Mouse (Mus musculus) lung, postnatal 36 days (tissue): ENCODE results near the gene Pdgfra.

Experiments
- DNase-seq: peaks from one replicate; pipeline ENCODE4 v3.0.0; 2022; ENCODE audit warnings: mixed read lengths

Pdgfra gene

DNA sequence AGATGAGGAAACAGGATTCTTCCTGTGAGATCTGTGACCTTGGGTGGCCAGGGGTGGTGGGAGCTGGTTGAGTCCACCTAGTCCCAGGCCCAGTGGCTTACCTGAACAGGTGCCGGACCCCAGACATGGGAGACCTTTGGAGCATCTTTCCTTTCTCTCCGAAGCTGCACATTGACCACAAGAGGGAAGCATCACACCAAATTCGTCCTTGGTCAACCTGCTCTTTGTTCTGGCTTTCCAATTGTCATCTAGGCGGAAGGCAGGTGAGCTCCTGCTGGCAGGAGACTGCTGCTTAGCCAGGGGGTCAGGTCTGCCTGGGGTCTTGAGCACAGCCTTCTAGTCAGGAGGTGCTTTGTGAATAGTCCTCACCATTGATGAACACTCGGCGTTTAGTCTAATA lies 62.4 kb downstream of the Pdgfra start:
- DNase-seq: peak; percentile 10

DNA sequence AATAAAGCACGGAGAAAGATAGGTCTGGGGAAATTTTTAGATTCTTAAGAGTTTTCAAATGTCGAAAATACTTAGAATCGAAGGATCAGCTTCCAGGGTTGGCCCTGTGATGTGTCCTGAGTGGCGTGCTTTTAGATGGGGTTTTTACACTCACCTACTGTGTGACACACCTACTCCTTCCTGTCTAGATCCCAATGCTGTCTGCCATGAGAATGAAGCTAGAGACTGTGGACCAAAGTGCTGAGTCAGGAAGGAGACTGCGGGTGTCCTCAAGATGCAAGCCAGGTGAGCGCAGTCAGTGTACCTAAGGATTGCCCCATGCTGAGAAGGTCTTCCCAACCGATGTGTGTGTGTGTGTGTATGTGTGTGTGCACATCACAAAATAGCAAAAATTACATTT lies 62.8 kb downstream of the Pdgfra start:
- DNase-seq: no peak

DNA sequence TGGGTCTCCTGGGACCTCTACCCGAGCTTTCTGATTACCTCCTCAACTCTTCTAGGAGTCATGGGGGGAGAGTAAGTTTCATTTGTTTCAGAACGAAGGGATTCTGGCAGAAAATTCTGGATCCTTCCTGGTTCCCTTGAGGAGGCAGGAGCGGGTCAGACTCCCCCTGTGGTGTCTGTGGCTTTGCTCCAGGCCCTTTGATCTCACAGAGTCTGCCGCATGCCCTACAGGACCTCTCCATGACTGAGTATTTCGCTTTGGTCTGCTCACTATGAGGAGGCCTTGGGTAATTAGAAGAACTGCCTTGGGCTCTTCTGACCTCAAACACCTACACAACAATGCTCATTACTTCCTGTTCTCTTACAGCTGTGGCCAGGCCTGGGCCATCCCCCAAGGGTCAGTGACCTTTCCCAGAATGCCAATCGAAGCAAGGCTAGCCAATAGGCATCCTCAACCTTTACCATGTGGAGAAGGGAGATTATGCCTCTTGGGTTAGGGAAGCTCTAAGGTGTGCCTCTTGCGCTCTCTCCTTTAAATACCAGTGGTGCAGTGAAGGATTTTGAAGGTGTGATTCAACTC lies 63.7 kb downstream of the Pdgfra start:
- no peak for DNase-seq

DNA sequence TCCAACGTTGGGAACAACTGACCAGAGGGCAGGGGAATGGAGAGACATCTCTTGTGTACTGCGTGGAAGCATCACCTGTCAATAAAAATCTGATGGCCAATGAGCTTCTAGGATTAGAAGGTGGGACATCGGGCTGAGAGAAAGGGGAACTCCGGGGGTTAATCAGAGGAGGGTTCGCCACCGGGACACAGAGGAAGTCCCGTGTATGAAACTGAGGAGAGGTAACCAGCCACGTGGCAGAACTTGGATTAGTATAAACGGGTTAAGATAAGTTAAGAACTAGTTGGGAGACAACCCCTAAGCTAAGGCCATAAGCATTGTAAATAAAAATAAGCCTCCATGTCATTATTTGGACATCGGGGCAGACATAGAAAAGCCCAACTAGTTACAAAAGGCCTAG lies 69.5 kb downstream of the Pdgfra start:
- no peak for DNase-seq

DNA sequence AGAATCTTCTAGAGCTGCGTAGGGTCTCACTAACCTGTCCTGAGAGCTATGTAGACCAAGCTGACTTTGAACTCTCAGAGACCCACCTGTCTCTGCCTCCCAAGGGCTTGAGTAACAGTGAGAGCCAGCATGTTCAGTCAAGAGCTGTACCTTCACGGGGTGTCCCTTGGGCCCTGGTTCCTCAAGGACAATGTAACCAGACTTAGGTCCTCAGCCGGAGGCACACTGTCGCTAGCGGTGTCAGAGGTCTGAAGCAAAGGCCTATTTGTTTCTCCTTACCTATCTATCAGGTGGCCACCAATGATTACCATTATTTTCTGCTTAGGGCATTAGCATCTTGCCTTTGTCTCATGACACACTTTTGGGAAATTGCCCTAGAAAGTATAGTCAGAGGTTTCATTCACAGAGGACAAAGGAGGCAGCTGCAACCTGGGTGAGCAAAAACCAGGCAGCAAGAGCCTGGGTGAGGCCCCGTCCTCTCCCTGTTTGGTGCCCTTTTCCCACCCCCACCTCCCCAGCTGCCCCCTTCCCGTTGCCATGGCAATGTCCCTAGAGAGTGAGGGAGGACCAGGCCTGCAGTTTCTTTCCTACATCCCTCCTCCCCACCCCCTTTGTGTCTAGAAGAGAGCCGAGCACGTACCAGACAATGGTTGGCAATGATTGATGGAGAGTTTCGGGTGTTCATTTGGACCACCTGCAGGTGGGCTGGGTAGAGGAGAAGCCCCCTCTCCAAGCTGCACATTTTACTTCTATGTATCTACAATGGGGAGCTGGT lies 70.6 kb downstream of the Pdgfra start:
- DNase-seq: no peak

DNA sequence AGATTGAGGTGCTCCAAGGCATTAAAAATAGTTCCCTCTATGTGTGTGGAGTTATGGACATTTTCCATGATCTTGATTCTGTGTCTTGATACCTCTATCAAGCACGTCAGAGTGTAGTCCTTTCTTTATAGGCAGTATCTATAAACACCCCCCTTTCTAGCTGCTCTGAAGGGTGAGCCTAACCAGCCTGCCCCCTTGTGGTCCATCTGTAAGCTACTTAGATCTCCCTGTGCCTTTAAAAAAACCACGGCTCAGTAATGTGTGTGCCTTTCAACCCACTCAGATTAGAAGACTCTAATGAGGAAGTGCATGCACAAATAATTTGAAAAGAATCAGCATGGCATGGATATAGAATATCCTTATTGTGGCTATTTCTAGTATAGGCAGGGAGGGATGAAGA lies 86.3 kb downstream of the Pdgfra start:
- DNase-seq: peak; percentile 61

DNA sequence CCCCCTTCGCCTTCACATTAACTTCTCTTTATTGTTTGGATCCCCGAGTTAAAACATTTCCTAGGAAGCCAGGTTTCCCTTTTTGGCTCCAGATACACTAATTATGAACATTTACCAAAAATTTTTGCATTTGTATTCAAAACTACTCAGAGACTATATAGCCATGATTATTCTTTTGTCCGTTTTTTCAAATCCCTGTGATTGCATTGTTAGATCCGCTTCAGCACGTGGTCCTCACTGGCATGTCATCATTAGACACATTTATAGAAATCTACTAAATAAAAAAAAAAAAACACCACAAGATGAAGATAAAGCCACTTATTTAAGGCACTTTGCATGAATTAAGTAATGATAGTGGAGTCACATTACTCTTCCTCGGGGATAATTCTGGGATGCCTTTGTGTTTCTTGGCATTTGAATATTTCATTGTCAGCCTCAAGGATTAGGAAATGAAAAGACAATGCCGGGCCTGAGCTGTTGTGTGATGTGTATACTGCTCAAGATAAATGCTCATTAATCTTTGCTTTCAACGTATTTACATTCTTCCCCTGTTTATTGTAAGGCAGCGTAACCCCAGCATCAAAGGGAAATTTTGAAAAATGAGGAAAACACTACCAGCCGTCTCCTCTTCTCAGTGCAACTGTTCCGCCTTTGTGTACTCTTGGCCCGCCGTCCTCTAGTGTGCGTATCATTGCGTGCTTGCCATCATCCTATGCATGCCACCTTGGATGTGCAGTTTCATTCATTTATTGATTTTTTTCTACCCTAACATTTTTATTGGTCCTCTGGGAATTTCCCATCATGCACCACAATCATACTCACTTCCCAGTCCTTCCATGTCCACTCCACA lies 87.1 kb downstream of the Pdgfra start:
- DNase-seq: peak; percentile 20

DNA sequence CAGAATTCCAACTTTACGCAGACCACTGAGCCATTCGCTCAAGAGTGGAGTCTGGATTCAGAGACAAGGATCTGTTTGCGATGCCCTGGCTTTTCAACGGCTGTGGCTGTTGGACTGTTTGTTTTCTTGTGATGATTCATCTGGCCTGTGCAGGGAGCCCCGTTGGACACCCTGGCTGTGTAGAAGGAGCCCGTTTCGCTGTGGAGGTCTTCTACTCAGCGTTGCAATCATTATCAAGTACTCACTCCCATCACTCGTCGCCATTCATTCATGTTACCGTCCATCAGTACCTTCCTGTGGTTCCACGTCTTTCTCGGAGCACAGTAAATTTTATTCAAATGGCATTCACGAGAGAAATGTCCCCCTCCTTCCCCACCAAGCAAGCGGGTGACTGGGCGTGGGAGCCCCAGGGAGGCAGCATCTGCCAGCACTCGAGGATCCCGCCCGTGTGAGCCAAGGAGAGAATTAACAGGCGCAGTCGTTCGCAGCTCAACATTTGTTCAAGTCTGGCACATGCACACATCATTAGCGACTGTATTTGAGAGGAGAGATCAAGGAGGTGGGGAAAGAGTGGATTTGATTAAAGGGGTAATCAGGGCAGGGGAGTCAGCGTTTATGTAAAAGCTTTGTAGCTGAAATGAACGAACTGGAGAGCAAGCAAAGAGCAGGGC lies 95.1 kb downstream of the Pdgfra start:
- no peak for DNase-seq
